Mouse (Mus musculus) embryonic facial prominence, embryonic 14.5 days (tissue): ENCODE measurements around the gene Kif28. TPM values are rescaled to one million over a fixed set of nuclear protein-coding genes. Genes with fewer than 3 reads are reported as not detected.

Experiments
- ATAC-seq: fragments of 200-750 bp; cut with Nextera tagmentation; 2 replicates; pipeline ENCODE4 v1.8.0; 2017; ENCODE audit warnings: low read depth, moderate number of reproducible peaks, moderate TSS enrichment
- DNase-seq: peaks from one replicate; pipeline ENCODE4 v3.0.0-alpha.2; 2015; ENCODE audit warnings: low spot score
- H3K27ac ChIP-seq: fragments of 300-500 bp; sonication (generic); replicated peaks from 2 replicates; pipeline ENCODE4 v1.5.1; 2014; ENCODE audit warnings: low read depth, mild to moderate bottlenecking, low read length, moderate library complexity
- H3K27me3 ChIP-seq: fragments of 300-500 bp; sonication (generic); replicated peaks from 2 replicates; pipeline ENCODE4 v1.6.1; 2014; ENCODE audit warnings: low read length; ENCODE audit not compliant: control insufficient read depth, insufficient read depth
- H3K36me3 ChIP-seq: fragments of 300-500 bp; sonication (generic); 2 replicates; pipeline ENCODE4 v1.6.1; 2014; ENCODE audit warnings: low read length, mixed read lengths; ENCODE audit not compliant: control insufficient read depth, insufficient read depth
- H3K4me1 ChIP-seq: fragments of 300-500 bp; sonication (generic); 2 replicates; pipeline ENCODE4 v1.6.1; 2014; ENCODE audit warnings: antibody characterized with exemption, low read length; ENCODE audit not compliant: control insufficient read depth, insufficient read depth
- H3K4me2 ChIP-seq: fragments of 300-500 bp; sonication (generic); 2 replicates; pipeline ENCODE4 v1.6.1; 2014; ENCODE audit warnings: low read depth, mild to moderate bottlenecking, low read length, moderate library complexity, mixed read lengths
- H3K4me3 ChIP-seq: fragments of 300-500 bp; sonication (generic); 2 replicates; pipeline ENCODE4 v1.5.1; 2014; ENCODE audit warnings: low read depth, mild to moderate bottlenecking, low read length
- H3K9ac ChIP-seq: fragments of 300-500 bp; sonication (generic); 2 replicates; pipeline ENCODE4 v1.6.1; 2014; ENCODE audit warnings: low read depth, mild to moderate bottlenecking, low read length, moderate library complexity, mixed read lengths
- H3K9me3 ChIP-seq: fragments of 300-500 bp; sonication (generic); 2 replicates; pipeline ENCODE4 v1.6.1; 2016; ENCODE audit warnings: low read length; ENCODE audit not compliant: control insufficient read depth
- WGBS: fragments of 180-500 bp; shearing (Covaris S2); extraction: QIAGEN DNeasy Blood & Tissue Kit; methylation state at CpG from one replicate; pipeline ENCODE4 v1.1.7; 2014; 5-methylcytosine and 5-hydroxymethylcytosine counted together
- polyA plus RNA-seq: library from polyadenylated mRNA; unstranded; fragments of >200 nt; fragmentation: Nextera tagmentation; extraction: Ambion mirVana; gene quantifications from 2 replicates; pipeline ENCODE4 v1.2.1, GENCODE M21; 2014

Gene Kif28
- polyA plus RNA-seq, 1 experiment from 2014 or later, result 0.17 TPM

DNA sequence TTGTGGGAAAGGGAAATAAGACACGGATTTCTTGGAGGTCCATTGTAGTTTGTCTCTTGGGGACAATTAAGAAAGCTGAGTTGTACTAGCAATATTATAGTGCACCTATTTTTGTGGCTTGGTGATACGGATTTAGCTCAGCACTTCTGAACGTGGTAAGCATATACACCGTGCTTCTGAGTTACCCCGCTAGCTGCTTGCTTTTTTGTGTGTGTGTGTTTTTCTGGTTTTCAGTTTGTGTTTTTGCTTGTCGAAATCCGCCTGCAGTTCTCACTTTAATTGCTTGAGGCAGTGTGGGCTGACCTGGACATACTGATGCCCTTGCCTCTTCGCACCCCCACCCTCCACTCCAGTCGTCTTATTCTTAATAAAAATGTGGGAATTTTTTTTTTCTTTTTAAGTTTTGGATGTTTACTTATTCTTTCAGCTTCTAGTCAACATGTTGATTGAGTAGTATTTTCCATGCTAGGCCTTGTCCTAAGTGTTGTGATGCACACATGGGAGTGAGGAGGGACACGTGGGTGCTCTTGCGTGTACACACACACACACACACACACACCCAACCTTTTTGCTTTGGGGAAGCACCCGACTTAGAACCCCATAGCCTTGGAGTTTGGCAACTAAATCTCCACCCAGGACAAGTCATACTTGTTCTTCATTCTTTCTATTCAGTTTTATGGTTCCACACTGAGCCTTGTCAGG, 76.1 kb downstream of the Kif28 start:
- Histone ChIP-seq H3K4me1 (peaks cover 8% of the 10 kb centered on the region), H3K27me3 (no peaks in the 10 kb centered on the region), H3K36me3 (peaks cover 27% of the 10 kb centered on the region), H3K9me3 (no peaks in the 10 kb centered on the region), H3K27ac (peak overlapping the region; percentile 84), H3K4me2 (peak overlapping the region; percentile 79), H3K4me3 (peak overlapping the region; percentile 85), H3K9ac (peak overlapping the region; percentile 84)
- 21% methylated on average over 12 of the region's 12 CpGs for WGBS
- DNase-seq (peak; percentile 36), ATAC-seq (no peak)

DNA sequence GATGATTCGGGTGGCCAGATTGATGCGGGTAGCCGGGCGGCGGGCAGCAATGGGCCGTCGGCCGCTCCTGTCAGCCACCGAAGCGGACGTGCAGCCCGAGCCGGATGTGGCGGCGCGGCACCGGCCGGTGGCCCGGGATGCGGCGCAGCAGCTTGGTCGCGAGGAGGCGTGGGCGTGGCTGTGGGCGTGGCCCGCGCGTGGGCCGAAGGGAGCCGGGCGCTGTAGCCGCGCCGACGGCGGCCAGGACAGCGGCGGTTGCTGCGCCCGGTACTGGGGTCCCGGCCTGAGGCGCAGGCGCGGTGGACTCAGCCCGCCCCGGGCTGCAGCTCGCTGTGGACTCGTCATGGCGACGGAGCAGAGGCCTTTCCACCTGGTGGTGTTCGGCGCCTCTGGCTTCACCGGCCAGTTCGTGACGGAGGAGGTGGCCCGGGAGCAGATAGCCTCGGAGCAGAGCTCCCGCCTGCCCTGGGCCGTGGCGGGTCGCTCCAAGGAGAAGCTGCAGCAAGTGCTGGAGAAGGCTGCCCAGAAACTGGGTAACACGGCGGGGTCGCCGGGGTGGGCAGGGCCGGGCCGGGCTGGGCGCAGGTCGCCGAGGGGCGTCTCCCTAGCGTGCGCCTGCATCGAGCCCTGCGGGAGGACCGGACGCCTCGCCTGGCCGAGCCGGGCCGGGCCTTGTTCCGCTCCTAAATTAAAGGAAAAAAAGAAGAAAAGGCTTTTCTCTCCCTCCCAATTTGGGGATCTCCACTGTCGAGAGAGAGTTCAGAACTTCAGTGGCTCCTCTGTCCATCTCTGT, 76.9 kb downstream of the Kif28 start, which contains the start of gene Sccpdh:
Sccpdh (plus strand) TSS at position 198 of the 793 bp plus-strand sequence.
- DNase-seq, result peak; percentile 91
- peaks cover 8% of the 10 kb centered on the region for H3K4me1 ChIP-seq
- H3K4me2 ChIP-seq, result peak within 1 kb of the TSS; percentile 79
- peak within 1 kb of the TSS; percentile 84 for H3K27ac ChIP-seq
- H3K36me3 ChIP-seq, result peaks cover 19% of the 10 kb centered on the region
- 0% methylated on average over 28 of the region's 84 CpGs for WGBS
- no peaks in the 10 kb centered on the region for H3K9me3 ChIP-seq
- no peaks in the 10 kb centered on the region for H3K27me3 ChIP-seq
- H3K9ac ChIP-seq, result peak within 1 kb of the TSS; percentile 84
- peak within 1 kb of the TSS; percentile 85 for H3K4me3 ChIP-seq
- peak; percentile 97 for ATAC-seq

DNA sequence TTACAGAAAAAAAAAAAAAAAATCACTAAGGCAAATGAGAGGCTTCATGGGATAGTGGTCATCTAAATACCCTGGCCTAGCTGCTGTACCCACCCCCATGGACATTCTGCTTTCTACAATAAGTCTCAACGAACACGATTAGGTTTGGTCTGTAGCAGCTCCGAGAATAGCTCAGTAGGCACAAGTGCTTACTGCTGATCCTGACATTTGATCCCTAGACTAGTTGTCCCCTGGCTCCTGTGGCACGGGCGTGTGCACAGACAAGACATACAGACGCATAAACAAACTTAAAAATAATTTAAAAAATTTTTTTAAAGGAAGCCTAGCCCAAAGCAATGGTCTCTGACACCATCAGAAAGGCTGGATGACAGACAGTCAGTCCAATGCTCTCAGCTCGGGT, 77.6 kb downstream of the Kif28 start:
- peaks cover 8% of the 10 kb centered on the region for H3K4me1 ChIP-seq
- DNase-seq (peak; percentile 53), ATAC-seq (peak; percentile 34)
- H3K9ac ChIP-seq, result peak overlapping the region; percentile 84
- no peaks in the 10 kb centered on the region for H3K27me3 ChIP-seq
- H3K4me2 ChIP-seq, result peak overlapping the region; percentile 79
- H3K9me3 ChIP-seq, result no peaks in the 10 kb centered on the region
- peak overlapping the region; percentile 85 for H3K4me3 ChIP-seq
- H3K27ac ChIP-seq, result peak overlapping the region; percentile 84; the same call in 1 of the 2 replicates
- 1% methylated on average over 7 of the region's 7 CpGs for WGBS
- peaks cover 12% of the 10 kb centered on the region for H3K36me3 ChIP-seq

DNA sequence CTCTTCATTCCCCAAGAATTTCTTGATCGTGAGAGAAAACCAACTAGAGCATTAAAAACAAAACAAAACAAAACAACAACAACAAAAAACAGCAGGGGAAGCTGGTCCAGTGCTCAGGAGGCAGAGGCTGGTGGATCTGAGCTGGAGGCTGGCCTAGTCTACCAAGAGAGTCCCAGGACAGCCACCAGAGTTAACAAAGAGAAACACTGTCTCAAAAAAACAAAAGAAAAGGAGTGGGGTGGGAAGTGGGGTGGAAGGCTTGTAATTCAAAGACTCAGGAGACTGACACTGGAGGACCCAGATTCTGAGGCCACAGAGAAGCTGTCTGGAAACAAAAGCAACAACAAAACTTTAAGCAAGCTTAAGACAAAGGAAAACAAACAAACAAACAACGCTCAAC, 78.1 kb downstream of the Kif28 start:
- ATAC-seq (no peak), DNase-seq (no peak)
- Histone ChIP-seq H3K4me3 (peak overlapping the region; percentile 85; the same call in 1 of the 2 replicates), H3K4me2 (peak overlapping the region; percentile 79), H3K9me3 (no peaks in the 10 kb centered on the region), H3K4me1 (peaks cover 8% of the 10 kb centered on the region), H3K27me3 (no peaks in the 10 kb centered on the region), H3K36me3 (peaks cover 7% of the 10 kb centered on the region), H3K9ac (no peak overlapping the region), H3K27ac (no peak overlapping the region)
- 64% methylated on average over 2 of the region's 2 CpGs for WGBS

DNA sequence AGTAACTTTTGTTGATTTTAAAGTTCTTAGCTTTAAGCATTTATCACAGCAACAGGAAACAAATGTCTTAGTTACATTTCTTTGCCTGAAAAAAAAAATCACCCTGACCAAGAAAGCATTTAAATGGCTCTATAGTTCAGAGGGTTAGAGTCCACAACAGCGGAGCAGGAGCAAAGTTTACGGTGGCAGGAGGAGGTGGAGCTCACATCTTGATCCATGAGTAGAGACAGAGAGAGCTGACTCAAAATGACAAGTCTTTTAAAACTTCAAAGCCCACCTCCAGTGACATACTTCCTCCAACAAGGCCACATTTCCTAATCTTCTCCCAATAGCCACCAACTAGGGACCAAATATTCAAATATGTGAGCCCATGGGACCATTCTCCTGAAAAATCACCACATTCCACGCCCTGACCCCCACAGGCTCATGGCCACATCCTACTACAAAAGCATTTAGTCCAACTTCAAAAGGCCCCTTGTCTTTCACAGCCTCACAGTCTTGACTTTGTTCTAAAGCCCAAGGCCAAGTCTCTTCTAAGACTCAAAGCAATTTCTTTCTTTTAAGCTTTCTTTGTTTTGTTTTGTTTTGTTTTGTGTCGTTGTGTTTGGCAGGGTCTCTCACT, 80.7 kb downstream of the Kif28 start:
- WGBS, result 62% methylated on average over 4 of the region's 4 CpGs
- H3K9ac ChIP-seq, result no peak overlapping the region
- no peak overlapping the region for H3K27ac ChIP-seq
- H3K4me3 ChIP-seq, result no peak overlapping the region
- peaks cover 5% of the 10 kb centered on the region for H3K4me1 ChIP-seq
- H3K27me3 ChIP-seq, result no peaks in the 10 kb centered on the region
- ATAC-seq, result no peak
- H3K4me2 ChIP-seq, result no peak overlapping the region
- no peaks in the 10 kb centered on the region for H3K9me3 ChIP-seq
- DNase-seq, result no peak
- H3K36me3 ChIP-seq, result no peaks in the 10 kb centered on the region

DNA sequence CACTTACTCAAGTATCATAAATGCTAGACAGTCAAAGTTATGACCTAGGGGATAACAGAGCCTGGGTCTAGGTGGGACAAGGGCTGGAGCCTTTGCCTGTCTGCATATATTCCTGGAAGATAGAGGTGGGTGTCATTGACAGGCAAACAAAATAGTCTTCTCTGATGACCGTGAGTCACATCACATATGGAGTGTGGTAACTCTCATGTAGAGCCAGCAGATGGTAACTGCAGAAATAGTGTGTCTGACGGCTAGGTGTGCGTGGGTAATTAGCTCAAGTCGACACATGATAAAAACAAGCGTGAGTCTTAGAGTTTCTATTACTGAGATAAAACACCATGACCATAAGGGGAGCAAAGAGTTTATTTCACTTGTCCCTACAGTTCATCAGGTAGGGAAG, 82.0 kb downstream of the Kif28 start:
- H3K4me3 ChIP-seq, result no peak overlapping the region
- no peak overlapping the region for H3K4me2 ChIP-seq
- no peaks in the 10 kb centered on the region for H3K4me1 ChIP-seq
- 92% methylated on average over 5 of the region's 5 CpGs for WGBS
- H3K27me3 ChIP-seq, result no peaks in the 10 kb centered on the region
- H3K9me3 ChIP-seq, result no peaks in the 10 kb centered on the region
- ATAC-seq, result no peak
- no peak overlapping the region for H3K9ac ChIP-seq
- no peak overlapping the region for H3K27ac ChIP-seq
- DNase-seq, result no peak
- no peaks in the 10 kb centered on the region for H3K36me3 ChIP-seq

DNA sequence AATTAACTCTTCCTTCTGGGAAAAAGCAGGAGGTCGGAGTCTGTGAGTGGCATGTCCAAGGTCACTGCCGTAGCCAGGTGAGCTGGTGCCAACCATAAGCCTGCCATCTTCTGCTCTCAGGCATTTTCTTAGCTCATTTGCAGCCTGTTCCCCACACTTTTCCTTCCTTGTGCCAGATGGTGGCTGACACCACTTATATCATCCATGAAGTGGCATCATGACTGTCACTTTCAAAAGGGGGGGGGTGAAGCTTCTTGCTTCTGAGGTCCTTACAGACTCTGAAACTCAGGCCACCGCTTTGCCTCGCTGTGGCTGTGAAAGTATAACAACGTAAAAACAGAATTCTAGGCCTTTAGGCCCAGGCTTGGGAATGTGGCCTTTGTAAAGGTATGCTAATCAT, 93.8 kb downstream of the Kif28 start:
- H3K9ac ChIP-seq, result no peak overlapping the region
- H3K4me1 ChIP-seq, result no peaks in the 10 kb centered on the region
- ATAC-seq (no peak), DNase-seq (no peak)
- 78% methylated on average over 5 of the region's 5 CpGs for WGBS
- H3K4me3 ChIP-seq, result no peak overlapping the region
- no peak overlapping the region for H3K4me2 ChIP-seq
- H3K27me3 ChIP-seq, result no peaks in the 10 kb centered on the region
- no peaks in the 10 kb centered on the region for H3K9me3 ChIP-seq
- no peak overlapping the region for H3K27ac ChIP-seq
- H3K36me3 ChIP-seq, result no peaks in the 10 kb centered on the region

DNA sequence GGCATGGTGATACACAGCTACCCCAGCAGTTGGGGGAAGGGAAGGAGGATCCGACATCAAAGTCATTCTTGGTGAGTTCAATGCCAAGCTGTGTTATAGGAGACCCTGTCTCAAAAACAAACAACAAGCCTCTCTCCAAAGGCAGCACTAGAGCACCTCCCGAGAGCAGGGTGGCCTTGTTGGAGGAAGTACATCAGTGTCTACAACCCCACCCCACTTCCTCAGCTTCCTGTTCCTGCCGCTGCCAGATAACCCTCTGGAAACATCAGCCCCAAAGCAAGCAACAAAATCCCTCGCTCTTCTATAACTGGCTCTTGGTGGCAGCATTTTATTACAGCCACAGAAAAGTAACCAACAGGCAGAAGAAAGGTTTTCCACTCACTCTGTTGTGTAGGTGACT, 94.8 kb downstream of the Kif28 start:
- Histone ChIP-seq H3K4me1 (no peaks in the 10 kb centered on the region; the same call in 1 of the 2 replicates), H3K36me3 (no peaks in the 10 kb centered on the region), H3K27me3 (no peaks in the 10 kb centered on the region), H3K9me3 (no peaks in the 10 kb centered on the region), H3K27ac (no peak overlapping the region), H3K4me3 (no peak overlapping the region), H3K4me2 (no peak overlapping the region), H3K9ac (no peak overlapping the region)
- no peak for ATAC-seq
- DNase-seq, result no peak
- WGBS, result 64% methylated on average over 4 of the region's 4 CpGs
